Mouse (Mus musculus): ENCODE measurements around the gene Ano3. TPM values are rescaled to one million over a fixed set of nuclear protein-coding genes. Genes with fewer than 3 reads are reported as not detected.
A peak's percentile ranks its signal among the peaks of the same experiment; 100 is the strongest.

The Ano3 gene
- polyA plus RNA-seq, 1 experiment from 2014 or later = 0.17 TPM

DNA sequence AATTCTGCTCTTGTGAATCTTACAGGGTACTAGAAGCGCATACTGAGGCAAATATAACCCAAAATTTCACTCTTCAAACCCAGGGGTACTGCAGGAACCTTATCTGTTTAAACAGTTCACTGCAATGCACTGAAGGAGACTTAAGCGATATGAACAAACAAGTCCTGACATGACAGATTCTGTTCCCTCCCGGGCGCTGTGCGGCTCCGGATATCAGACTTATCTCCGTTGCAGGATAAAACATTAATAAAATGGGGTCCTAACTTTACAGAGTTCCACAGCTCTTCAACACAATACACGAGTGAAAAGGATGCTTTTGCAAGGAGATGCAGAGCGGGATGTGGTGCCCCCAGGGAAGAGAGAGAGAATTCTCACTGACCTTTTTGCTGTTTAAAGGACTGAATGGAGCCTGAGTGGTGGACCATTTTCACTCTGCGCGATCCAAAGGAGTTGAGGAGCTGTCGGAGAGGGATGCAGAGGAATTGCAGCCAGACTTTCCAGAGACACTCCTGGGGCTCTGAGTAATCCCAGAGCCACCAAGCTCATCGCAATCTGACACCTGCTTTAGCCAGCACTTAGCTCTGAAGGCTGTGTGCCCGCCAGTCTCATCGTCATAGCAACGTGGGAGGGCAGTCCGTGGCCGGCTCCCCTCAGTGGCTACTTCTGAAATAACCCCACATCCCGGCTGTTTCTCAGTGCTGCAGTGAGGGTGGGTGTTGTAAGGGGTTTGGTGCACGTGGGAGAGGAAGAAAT is 868 bp downstream of the Ano3 start:
- Histone ChIP-seq H3K4me2 (ENCODE audit: low read depth, low read length) (peak overlapping the region; percentile 68), H3K9me3 (replicated peaks; ENCODE audit: control insufficient read depth, low read length) (no peaks in the 10 kb centered on the region), H3K4me1 (ENCODE audit: control insufficient read depth, insufficient read depth, low read length) (peaks cover 2% of the 10 kb centered on the region; the same call in 1 of the 2 replicates), H3K27me3 (ENCODE audit: control insufficient read depth, insufficient read depth, low read length) (no peaks in the 10 kb centered on the region), H3K36me3 (ENCODE audit: control insufficient read depth, insufficient read depth) (no peaks in the 10 kb centered on the region), H3K9ac (ENCODE audit: low read length) (0 out of 2 replicates have a peak overlapping the region, but pooled peaks have one; percentile 20), H3K27ac (ENCODE audit: low read length) (no peak overlapping the region), H3K4me3 (ENCODE audit: low read length) (peak overlapping the region; percentile 43)
- ATAC-seq (replicated peaks; ENCODE audit: extremely low read depth, insufficient read depth, low FRiP score) = peak; percentile 52; the same call in 1 of the 2 replicates
- WGBS = 5% methylated on average over 20 of the region's 20 CpGs

DNA sequence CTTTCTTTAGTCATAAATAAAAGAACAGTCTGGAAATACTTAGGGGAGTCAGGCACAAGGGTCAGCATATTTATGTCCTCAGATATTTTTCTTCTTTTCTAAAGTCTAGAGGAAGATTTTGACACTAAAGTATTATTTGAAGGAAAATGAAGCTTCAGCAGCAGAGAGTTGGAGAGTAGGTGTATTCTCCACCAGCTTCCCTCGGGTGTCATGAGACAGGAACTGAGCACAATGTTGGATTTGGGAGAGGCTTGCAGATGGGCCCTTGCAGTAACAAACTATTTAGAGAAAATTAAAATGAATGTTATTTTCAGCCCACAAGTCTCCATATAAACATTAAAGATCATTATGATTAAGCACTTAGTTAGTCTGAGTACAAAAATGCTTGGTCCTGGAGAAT is 5.6 kb downstream of the Ano3 start:
- no peak for ATAC-seq (replicated peaks; ENCODE audit: extremely low read depth, insufficient read depth, low FRiP score)
- no peak overlapping the region for H3K27ac ChIP-seq (ENCODE audit: low read length)
- peaks cover under 1% of the 10 kb centered on the region; the same call in 1 of the 2 replicates for H3K4me1 ChIP-seq (ENCODE audit: control insufficient read depth, insufficient read depth, low read length)
- H3K27me3 ChIP-seq (ENCODE audit: control insufficient read depth, insufficient read depth, low read length) = no peaks in the 10 kb centered on the region
- 55% methylated on average over 1 of the region's 1 CpGs for WGBS
- H3K4me3 ChIP-seq (ENCODE audit: low read length) = no peak overlapping the region
- no peaks in the 10 kb centered on the region for H3K36me3 ChIP-seq (ENCODE audit: control insufficient read depth, insufficient read depth)
- no peaks in the 10 kb centered on the region for H3K9me3 ChIP-seq (replicated peaks; ENCODE audit: control insufficient read depth, low read length)
- no peak overlapping the region for H3K9ac ChIP-seq (ENCODE audit: low read length)
- no peak overlapping the region for H3K4me2 ChIP-seq (ENCODE audit: low read depth, low read length)

DNA sequence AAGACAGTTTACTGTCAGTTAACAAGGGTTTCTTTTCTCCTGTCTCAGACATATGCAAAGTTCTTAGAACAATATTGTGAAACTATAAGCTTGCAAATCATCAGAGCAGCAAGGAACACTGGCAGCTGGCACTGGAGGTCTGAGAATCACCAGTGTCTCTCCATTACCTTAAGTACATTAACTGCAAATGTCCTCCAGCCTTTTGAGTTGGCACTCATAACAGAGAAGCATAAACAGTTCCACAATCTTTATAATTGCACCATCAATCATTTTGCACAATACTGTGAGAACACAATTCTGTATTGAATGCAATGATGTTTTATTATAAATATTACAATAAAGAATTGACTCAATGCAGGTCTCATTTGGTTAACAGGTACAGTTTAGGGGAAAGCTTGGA is 15.0 kb downstream of the Ano3 start:
- Histone ChIP-seq H3K4me2 (ENCODE audit: low read depth, low read length) (no peak overlapping the region), H3K27me3 (ENCODE audit: control insufficient read depth, insufficient read depth, low read length) (no peaks in the 10 kb centered on the region), H3K27ac (ENCODE audit: low read length) (no peak overlapping the region), H3K9ac (ENCODE audit: low read length) (no peak overlapping the region), H3K36me3 (ENCODE audit: control insufficient read depth, insufficient read depth) (no peaks in the 10 kb centered on the region), H3K4me1 (ENCODE audit: control insufficient read depth, insufficient read depth, low read length) (no peaks in the 10 kb centered on the region), H3K9me3 (replicated peaks; ENCODE audit: control insufficient read depth, low read length) (no peaks in the 10 kb centered on the region), H3K4me3 (ENCODE audit: low read length) (no peak overlapping the region)
- ATAC-seq (replicated peaks; ENCODE audit: extremely low read depth, insufficient read depth, low FRiP score) = no peak

DNA sequence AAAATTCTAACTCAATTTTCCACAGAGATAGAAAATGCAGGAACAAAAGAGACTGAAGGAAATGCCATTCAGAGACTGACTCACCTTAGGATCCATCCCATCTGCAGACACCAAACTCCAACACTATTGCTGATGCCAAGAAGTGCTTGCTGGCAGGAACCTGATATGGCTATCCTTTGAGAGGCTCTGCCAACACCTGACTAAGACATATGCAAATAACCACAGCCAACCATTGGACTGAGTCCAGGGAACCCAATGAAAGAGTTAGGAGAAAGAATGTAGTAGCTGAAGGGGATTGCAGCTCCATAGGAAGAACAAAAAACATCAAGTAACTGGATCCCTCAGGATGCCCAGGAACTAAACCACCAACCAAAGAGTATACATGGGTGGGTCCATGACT is 21.6 kb downstream of the Ano3 start:
- Histone ChIP-seq H3K4me2 (ENCODE audit: low read depth, low read length) (no peak overlapping the region), H3K4me1 (ENCODE audit: control insufficient read depth, insufficient read depth, low read length) (no peaks in the 10 kb centered on the region), H3K36me3 (ENCODE audit: control insufficient read depth, insufficient read depth) (no peaks in the 10 kb centered on the region), H3K27ac (ENCODE audit: low read length) (no peak overlapping the region), H3K9ac (ENCODE audit: low read length) (no peak overlapping the region), H3K9me3 (replicated peaks; ENCODE audit: control insufficient read depth, low read length) (no peaks in the 10 kb centered on the region), H3K27me3 (ENCODE audit: control insufficient read depth, insufficient read depth, low read length) (no peaks in the 10 kb centered on the region), H3K4me3 (ENCODE audit: low read length) (no peak overlapping the region)
- no peak for ATAC-seq (replicated peaks; ENCODE audit: extremely low read depth, insufficient read depth, low FRiP score)

DNA sequence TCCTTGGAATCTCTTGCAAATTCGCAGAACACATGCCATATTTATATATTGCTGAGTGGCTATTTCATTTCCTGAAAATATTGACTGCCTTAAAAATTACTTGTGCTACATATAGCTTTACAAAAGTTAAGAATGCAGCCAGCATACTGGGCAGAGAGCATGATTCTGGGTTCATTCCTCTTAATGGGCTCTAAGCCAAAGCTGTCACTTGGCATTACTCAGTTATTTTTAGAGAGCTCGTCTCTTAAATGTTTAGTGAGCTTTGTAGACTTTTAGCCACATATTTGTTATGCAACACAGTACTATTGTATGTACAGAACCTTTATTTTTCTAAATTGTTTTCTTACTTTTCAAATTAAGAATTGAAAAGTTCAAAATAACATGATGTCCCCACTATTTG is 41.2 kb downstream of the Ano3 start:
- WGBS = 38% methylated on average over 2 of the region's 2 CpGs
- Histone ChIP-seq H3K4me3 (ENCODE audit: low read length) (no peak overlapping the region), H3K9ac (ENCODE audit: low read length) (no peak overlapping the region), H3K27ac (ENCODE audit: low read length) (peak overlapping the region; percentile 55; the same call in 1 of the 2 replicates), H3K36me3 (ENCODE audit: control insufficient read depth, insufficient read depth) (no peaks in the 10 kb centered on the region), H3K9me3 (replicated peaks; ENCODE audit: control insufficient read depth, low read length) (no peaks in the 10 kb centered on the region), H3K27me3 (ENCODE audit: control insufficient read depth, insufficient read depth, low read length) (no peaks in the 10 kb centered on the region), H3K4me1 (ENCODE audit: control insufficient read depth, insufficient read depth, low read length) (peaks cover 3% of the 10 kb centered on the region), H3K4me2 (ENCODE audit: low read depth, low read length) (no peak overlapping the region)
- no peak for ATAC-seq (replicated peaks; ENCODE audit: extremely low read depth, insufficient read depth, low FRiP score)

DNA sequence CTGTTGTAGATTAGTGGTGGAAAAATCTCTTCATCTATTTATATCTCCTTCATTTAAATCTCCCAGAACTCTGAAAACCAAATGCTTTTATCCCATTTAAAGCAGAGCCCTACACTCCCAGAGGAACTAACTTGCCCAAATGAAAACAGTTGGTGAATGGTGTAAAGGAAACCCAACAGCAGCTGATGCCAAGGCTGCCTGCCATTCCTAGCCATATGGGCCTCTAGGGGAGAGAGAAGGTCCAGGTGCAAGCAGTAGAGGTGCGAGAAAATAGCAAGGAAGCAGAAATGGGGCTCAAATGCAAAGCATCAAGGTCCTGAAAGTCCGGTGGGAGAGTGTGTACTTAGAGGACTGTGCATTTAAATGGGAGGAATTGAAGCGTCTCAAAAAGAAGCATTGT is 44.2 kb downstream of the Ano3 start:
- no peak overlapping the region for H3K4me2 ChIP-seq (ENCODE audit: low read depth, low read length)
- H3K36me3 ChIP-seq (ENCODE audit: control insufficient read depth, insufficient read depth) = no peaks in the 10 kb centered on the region
- no peak overlapping the region for H3K4me3 ChIP-seq (ENCODE audit: low read length)
- no peaks in the 10 kb centered on the region for H3K9me3 ChIP-seq (replicated peaks; ENCODE audit: control insufficient read depth, low read length)
- WGBS = 68% methylated on average over 3 of the region's 3 CpGs
- no peaks in the 10 kb centered on the region for H3K27me3 ChIP-seq (ENCODE audit: control insufficient read depth, insufficient read depth, low read length)
- H3K9ac ChIP-seq (ENCODE audit: low read length) = no peak overlapping the region
- no peak overlapping the region for H3K27ac ChIP-seq (ENCODE audit: low read length)
- H3K4me1 ChIP-seq (ENCODE audit: control insufficient read depth, insufficient read depth, low read length) = peaks cover 3% of the 10 kb centered on the region
- no peak for ATAC-seq (replicated peaks; ENCODE audit: extremely low read depth, insufficient read depth, low FRiP score)

DNA sequence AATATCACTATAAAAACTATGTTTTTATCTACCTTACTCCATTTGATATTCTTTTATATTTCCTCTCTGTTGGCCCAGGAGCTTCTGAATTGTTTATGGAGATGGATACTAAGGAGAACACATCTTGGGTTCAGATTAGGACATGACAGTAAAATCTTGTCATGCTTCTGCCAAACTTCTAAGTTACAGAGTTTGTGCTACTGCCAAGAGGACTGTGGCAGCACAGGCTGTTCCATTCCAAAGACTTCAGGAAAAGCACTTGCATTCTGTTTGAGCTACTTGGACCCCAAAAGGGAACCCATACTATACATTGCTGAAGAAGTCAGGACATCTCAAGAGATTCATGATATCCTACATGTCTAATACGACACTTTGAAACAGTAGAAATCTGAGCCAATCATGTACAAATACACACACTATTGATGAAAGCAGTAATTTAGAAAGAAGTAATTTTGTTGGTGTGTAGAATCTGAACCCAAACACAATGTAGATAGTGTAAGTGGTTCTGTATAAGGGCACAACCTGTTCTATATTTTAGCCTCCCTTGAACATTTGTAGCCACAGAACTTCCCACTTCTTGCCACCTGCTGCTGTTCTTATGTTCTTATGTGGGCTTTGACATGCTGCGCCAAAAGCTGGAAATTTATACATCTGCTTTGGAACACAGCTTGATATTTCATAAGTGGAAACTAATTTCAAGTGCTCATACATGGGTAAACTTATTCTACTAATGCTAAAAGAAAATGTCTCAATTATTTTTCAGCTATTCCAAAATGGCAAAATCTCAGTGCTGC is 54.0 kb downstream of the Ano3 start:
- Histone ChIP-seq H3K9me3 (replicated peaks; ENCODE audit: control insufficient read depth, low read length) (no peaks in the 10 kb centered on the region), H3K4me3 (ENCODE audit: low read length) (no peak overlapping the region), H3K27me3 (ENCODE audit: control insufficient read depth, insufficient read depth, low read length) (no peaks in the 10 kb centered on the region), H3K27ac (ENCODE audit: low read length) (no peak overlapping the region), H3K4me1 (ENCODE audit: control insufficient read depth, insufficient read depth, low read length) (no peaks in the 10 kb centered on the region), H3K9ac (ENCODE audit: low read length) (no peak overlapping the region), H3K4me2 (ENCODE audit: low read depth, low read length) (no peak overlapping the region), H3K36me3 (ENCODE audit: control insufficient read depth, insufficient read depth) (no peaks in the 10 kb centered on the region)
- WGBS = 86% methylated on average over 2 of the region's 2 CpGs
- ATAC-seq (replicated peaks; ENCODE audit: extremely low read depth, insufficient read depth, low FRiP score) = no peak

DNA sequence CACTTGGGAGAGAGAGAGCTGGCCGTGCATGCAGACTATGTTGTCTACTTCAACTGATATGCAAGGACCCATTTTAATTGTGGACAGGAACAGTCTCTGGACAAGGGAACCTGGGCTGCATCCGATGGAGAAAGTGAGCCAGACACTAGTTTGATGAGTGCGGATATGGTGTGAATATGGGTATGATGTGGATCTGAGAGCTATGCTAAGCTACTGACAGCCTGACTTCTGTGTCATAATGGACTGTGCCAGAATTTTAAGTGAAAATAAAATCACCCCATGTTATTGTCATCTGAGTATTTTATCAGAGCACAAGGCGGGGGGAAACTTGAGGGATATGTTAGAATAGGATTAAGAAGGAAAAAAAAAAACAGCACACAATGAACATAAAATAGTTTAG is 79.1 kb downstream of the Ano3 start:
- no peak overlapping the region for H3K4me2 ChIP-seq (ENCODE audit: low read depth, low read length)
- ATAC-seq (replicated peaks; ENCODE audit: extremely low read depth, insufficient read depth, low FRiP score) = no peak
- H3K4me3 ChIP-seq (ENCODE audit: low read length) = no peak overlapping the region
- H3K9me3 ChIP-seq (replicated peaks; ENCODE audit: control insufficient read depth, low read length) = no peaks in the 10 kb centered on the region
- WGBS = 64% methylated on average over 4 of the region's 4 CpGs
- no peak overlapping the region for H3K9ac ChIP-seq (ENCODE audit: low read length)
- no peaks in the 10 kb centered on the region for H3K27me3 ChIP-seq (ENCODE audit: control insufficient read depth, insufficient read depth, low read length)
- H3K36me3 ChIP-seq (ENCODE audit: control insufficient read depth, insufficient read depth) = no peaks in the 10 kb centered on the region
- H3K4me1 ChIP-seq (ENCODE audit: control insufficient read depth, insufficient read depth, low read length) = no peaks in the 10 kb centered on the region
- no peak overlapping the region for H3K27ac ChIP-seq (ENCODE audit: low read length)

DNA sequence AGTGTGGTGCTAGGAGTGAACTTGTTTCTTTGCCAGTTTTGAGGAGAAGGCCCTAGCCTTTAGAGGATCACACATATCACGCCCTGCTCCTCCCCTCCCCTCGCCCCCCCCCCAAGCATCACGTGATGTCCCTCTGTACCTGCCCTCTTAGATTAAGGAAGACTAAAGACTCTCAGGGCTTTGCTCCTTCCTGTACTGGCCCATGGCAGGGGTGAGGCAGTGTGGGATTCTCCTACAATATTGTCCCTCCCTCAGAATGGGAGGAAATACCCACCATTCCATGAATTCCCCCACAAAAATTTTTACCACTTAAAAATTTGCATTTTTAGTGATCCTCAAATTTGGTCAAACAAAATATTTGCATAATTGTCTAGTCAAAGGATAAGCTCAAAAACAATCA is 85.1 kb downstream of the Ano3 start:
- Histone ChIP-seq H3K4me3 (ENCODE audit: low read length) (no peak overlapping the region), H3K4me2 (ENCODE audit: low read depth, low read length) (no peak overlapping the region), H3K4me1 (ENCODE audit: control insufficient read depth, insufficient read depth, low read length) (no peaks in the 10 kb centered on the region), H3K9me3 (replicated peaks; ENCODE audit: control insufficient read depth, low read length) (no peaks in the 10 kb centered on the region), H3K36me3 (ENCODE audit: control insufficient read depth, insufficient read depth) (no peaks in the 10 kb centered on the region), H3K27ac (ENCODE audit: low read length) (no peak overlapping the region), H3K9ac (ENCODE audit: low read length) (no peak overlapping the region), H3K27me3 (ENCODE audit: control insufficient read depth, insufficient read depth, low read length) (no peaks in the 10 kb centered on the region)
- no peak for ATAC-seq (replicated peaks; ENCODE audit: extremely low read depth, insufficient read depth, low FRiP score)
- 62% methylated on average over 2 of the region's 3 CpGs for WGBS

Measured in heart, embryonic 16.5 days (tissue).